Mouse (Mus musculus) thymus, adult 2 months (tissue): Measurements from ENCODE around the gene Babam2.

ENCODE experiments used
- CTCF ChIP-seq: fragments of 200-500 bp; IDR thresholded peaks from 2 replicates; pipeline ENCODE4 v1.5.1; 2012; ENCODE audit warnings: mild to moderate bottlenecking, control low read depth, low read length, moderate library complexity, borderline replicate concordance; ENCODE audit not compliant: control insufficient read depth, poor library complexity, insufficient read depth; ENCODE audit errors: extremely low read depth
- POLR2A ChIP-seq: fragments of 200-500 bp; IDR thresholded peaks from 2 replicates; pipeline ENCODE4 v1.6.1; 2012; ENCODE audit warnings: mild to moderate bottlenecking, low read length, control low read depth, moderate library complexity; ENCODE audit not compliant: control insufficient read depth, poor library complexity, insufficient read depth; ENCODE audit errors: extremely low read depth

- no peak for TF ChIP-seq CTCF
- no peak for TF ChIP-seq POLR2A
These were observed 74.4 kb downstream of the Babam2 start for GRCm38 (mm10) chr5:31771921-31772320.
